Mouse (Mus musculus) embryonic fibroblast, embryonic 13.5 days (primary cell): ENCODE results near the gene Fuk. TPM values are rescaled to one million over a fixed set of nuclear protein-coding genes. Genes with fewer than 3 reads are reported as not detected.

Experiments
- H3K27ac ChIP-seq: 2 replicates; pipeline ENCODE4 v1.5.1; 2012; ENCODE audit warnings: low read length, control low read depth, inconsistent platforms; ENCODE audit not compliant: insufficient read depth
- H3K4me1 ChIP-seq: 2 replicates; pipeline ENCODE4 v1.6.1; 2011; ENCODE audit warnings: low read length; ENCODE audit not compliant: control insufficient read depth, insufficient read depth
- H3K4me3 ChIP-seq: 2 replicates; pipeline ENCODE4 v1.5.1; 2011; ENCODE audit warnings: mild to moderate bottlenecking, control low read depth, low read length; ENCODE audit not compliant: insufficient read depth
- CTCF ChIP-seq: IDR thresholded peaks from 2 replicates; pipeline ENCODE4 v1.5.1; 2011; ENCODE audit warnings: mild to moderate bottlenecking, control low read depth, low read length, moderate library complexity, borderline replicate concordance; ENCODE audit not compliant: insufficient read depth
- POLR2A ChIP-seq: IDR thresholded peaks from 2 replicates; pipeline ENCODE4 v1.6.1; 2011; ENCODE audit warnings: low read depth, mild to moderate bottlenecking, control low read depth, low read length, moderate library complexity
- polyA plus RNA-seq: library from polyadenylated mRNA; stranded (reverse); fragments of >200 nt; gene quantifications from 2 replicates; pipeline ENCODE4 v1.2.4, GENCODE M21; 2011; ENCODE audit warnings: low read depth; ENCODE audit not compliant: missing spikeins, insufficient read length

The Fuk gene
- polyA plus RNA-seq, 1 experiment, result 8.4 TPM

DNA sequence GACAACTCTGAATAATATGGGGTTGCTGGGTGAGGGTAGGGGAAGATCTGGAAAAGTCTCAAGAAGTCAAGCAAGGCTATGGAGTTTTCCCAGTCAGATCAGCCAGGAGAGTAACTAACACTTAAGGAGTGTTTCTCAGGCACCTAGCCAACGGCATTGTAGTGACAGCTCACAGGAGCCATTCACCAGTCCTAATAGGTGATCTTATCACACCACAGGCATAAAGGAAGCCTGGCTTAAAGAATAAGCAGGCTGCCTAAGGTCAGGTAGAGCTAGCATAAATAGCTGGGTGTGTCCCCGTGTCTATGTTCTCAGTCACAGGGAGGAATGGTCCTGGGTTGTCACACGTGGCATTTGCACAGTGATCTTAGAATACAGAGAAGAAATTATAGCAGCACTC lies 1.2 kb downstream of the Fuk start:
- H3K4me1 ChIP-seq, result peaks cover 3% of the 10 kb centered on the region; the same call in 1 of the 2 replicates
- H3K4me3 ChIP-seq, result no peak overlapping the region
- TF ChIP-seq POLR2A, result no peak
- no peak for TF ChIP-seq CTCF
- no peak overlapping the region for H3K27ac ChIP-seq

DNA sequence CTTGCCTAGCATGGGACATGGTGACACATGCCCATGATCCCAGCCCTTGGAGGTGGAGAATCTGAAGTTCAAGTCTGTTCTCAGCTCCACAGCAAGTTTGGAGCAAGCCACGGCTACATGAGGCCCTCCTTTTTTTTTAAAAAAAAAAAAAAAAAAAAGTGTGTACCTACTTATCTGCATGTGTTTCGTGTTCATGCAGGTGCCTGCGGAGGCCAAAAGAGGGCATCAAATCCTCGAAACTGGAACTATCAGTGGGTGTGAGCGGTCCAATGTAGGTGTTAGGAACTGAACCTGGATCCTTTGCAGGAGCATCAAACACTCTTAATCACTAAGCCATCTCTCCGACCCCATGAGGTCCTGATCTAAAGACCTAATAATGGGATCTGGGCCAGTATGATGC lies 4.8 kb downstream of the Fuk start:
- peaks cover 3% of the 10 kb centered on the region; the same call in 1 of the 2 replicates for H3K4me1 ChIP-seq
- no peak overlapping the region for H3K27ac ChIP-seq
- no peak overlapping the region for H3K4me3 ChIP-seq
- TF ChIP-seq CTCF, result no peak
- no peak for TF ChIP-seq POLR2A

DNA sequence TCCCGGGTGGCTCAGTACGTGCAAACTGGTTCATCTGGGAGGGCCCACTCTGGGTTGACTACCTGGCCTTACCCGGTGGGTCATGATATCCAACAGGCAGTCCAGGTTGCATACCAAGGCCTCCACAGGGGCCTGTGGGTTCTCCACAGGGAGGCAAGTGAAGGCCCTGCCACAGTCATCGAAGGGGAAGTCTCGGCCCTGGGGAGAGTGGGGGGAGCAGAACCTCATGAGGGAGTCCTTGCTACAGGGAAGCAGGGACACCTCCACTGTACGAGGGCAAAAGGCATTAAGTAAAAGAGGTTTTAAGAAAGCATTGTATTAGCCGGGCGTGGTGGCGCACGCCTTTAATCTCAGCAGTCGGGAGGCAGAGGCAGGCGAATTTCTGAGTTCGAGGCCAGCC lies 6.5 kb downstream of the Fuk start:
- no peak overlapping the region for H3K4me3 ChIP-seq
- no peak for TF ChIP-seq CTCF
- no peak for TF ChIP-seq POLR2A
- H3K4me1 ChIP-seq, result no peaks in the 10 kb centered on the region
- no peak overlapping the region for H3K27ac ChIP-seq

DNA sequence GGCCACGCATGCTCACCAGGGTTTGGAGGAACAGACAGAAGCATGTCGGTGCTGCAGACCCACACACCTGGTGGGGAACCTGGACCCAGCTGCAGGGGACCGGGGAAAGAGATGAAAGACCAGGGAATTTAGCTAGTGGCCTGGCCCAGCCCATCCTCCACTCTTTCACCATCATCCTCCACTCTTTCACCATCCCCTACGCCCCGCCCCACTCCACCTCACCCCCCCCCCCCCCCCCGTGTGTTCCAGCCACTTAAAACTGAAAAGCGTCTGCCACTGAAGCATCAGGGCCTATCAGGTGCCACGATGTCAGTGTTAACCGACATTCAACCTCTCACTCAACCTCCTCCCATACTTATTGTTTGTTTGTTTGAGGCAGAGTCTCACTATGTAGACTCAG lies 7.0 kb downstream of the Fuk start:
- no peak overlapping the region for H3K4me3 ChIP-seq
- H3K27ac ChIP-seq, result no peak overlapping the region
- TF ChIP-seq POLR2A, result no peak
- TF ChIP-seq CTCF, result no peak
- no peaks in the 10 kb centered on the region for H3K4me1 ChIP-seq

DNA sequence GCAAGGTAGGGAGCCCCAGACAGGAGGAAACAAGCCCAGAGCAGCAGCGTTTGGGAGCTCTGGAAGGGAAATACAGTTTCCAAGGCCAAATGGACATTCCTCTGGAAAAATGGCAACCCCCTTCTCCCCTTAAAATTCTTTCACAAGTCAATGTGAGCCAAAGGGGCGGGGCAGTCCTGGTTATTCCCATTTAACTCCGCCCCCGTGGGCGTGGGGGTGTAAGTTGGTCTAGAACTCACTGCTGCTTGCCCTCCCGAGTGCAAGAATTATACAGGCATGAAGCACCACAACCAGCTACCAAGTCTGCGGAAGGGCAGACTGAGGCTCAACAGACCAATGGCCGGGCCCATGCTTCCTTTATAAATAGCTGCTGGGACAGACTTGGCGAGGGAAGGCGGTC lies 7.4 kb downstream of the Fuk start:
- no peak for TF ChIP-seq POLR2A
- TF ChIP-seq CTCF, result no peak
- Histone ChIP-seq H3K4me1 (no peaks in the 10 kb centered on the region), H3K27ac (no peak overlapping the region), H3K4me3 (no peak overlapping the region)

DNA sequence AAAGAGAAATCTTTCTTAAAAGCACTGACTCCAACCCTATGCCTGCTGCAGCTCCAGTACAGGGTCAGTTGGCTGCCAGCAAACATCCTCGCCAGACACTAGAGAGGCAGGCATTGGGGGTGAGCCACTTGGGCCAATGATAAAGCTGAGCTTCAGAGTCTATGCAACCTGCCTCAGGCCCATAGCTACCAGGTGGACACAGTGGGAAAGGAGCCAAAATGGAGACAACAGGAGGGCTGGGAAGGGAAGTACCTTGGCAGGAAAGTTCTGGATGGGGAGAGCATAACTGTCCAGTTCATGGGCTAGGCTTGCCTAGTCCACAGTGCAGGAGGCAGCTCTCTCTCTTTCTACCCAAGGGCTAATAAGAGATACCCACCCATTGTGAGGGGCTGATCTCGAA lies 9.4 kb downstream of the Fuk start:
- Histone ChIP-seq H3K27ac (no peak overlapping the region), H3K4me3 (no peak overlapping the region), H3K4me1 (no peaks in the 10 kb centered on the region)
- no peak for TF ChIP-seq POLR2A
- no peak for TF ChIP-seq CTCF

DNA sequence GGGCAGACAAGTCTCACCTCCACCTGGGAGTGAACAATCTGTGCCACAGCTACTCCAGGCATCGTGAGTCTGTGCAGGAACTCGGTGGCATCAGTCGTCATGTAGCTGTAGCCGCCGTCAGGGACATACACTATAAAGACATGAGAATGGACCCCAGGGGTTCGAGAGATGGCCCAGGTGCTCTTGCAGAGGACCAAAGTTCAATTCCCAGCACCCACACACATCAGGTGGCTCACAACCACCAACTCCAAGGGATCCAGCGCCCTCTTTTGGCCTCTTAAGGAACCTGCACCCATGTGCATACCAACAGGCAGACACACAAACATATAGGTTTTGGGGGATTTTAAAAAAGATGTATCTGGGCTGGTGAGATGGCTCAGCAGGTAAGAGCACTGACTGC lies 10.2 kb downstream of the Fuk start:
- Histone ChIP-seq H3K27ac (no peak overlapping the region), H3K4me1 (no peaks in the 10 kb centered on the region), H3K4me3 (no peak overlapping the region)
- TF ChIP-seq CTCF, result no peak
- TF ChIP-seq POLR2A, result no peak

DNA sequence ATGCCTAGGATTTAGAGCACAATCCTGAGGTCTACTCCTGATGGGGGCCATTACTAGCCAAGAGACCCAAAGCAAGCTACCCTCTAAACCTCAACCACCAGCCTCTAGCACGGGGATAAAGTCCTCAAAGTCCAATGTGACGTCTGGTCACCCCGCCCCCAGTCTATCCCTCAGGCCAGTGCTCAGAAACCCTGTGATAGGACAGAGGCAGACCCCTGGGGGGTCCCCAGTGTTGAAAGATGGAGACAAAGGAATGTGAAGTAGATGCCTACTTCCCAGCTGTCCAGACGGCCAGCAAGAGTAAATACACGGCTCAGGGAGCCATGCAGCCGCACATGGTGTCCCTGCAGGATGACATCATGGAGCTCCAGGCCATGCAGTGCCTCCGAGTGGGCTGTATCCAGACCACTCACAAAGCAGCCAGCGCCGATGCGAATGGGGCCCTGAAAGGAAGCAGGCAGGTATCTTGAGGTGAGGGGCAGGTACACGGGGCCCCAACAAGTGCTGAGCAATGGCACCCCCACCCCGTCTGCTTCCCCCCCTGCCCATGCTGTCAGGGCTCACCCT lies 12.3 kb downstream of the Fuk start:
- Histone ChIP-seq H3K4me1 (no peaks in the 10 kb centered on the region), H3K27ac (no peak overlapping the region), H3K4me3 (no peak overlapping the region)
- TF ChIP-seq CTCF (no peak), POLR2A (no peak)

DNA sequence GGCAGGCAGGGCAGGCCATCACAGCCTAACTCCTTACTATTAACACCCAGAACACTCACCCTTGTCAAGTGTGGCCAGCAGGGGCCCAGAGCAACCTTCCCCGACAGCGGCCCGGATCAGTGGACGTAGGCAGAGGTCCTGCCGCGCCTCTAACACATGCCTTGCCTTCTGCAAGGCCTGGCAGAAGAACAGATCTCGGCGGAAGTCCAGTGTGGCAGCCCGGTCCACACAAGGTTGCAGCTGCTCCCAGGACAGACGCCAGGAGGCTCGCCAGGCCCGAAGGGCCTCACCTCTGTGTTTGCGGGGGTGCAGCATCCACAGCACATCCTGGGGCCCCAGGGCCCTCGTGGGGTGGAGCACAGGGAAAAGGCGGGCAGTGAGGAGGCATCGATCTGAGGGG lies 13.4 kb downstream of the Fuk start:
- Histone ChIP-seq H3K4me3 (no peak overlapping the region), H3K4me1 (no peaks in the 10 kb centered on the region), H3K27ac (no peak overlapping the region)
- TF ChIP-seq CTCF, result no peak
- no peak for TF ChIP-seq POLR2A

DNA sequence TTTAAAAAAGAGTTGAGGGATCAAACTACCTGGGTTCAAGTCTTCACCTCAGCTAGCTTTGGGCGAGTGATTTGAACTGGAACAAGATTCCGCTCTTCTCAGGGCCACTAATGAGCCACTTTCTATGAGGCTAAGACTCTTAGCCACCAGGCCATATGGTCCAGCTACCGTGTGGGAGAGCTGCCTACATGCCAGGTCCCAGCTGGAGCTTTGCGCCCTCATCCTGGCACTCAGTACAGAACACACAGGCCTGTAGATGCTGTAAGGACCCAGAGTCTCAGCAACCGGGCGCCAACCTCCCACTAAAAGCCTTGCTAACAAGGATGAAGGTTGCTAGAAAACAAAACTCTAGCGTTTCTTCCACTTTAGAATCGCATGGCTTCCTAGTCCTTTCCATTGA lies 13.8 kb downstream of the Fuk start:
- TF ChIP-seq POLR2A (no peak), CTCF (no peak)
- H3K4me1 ChIP-seq, result no peaks in the 10 kb centered on the region

DNA sequence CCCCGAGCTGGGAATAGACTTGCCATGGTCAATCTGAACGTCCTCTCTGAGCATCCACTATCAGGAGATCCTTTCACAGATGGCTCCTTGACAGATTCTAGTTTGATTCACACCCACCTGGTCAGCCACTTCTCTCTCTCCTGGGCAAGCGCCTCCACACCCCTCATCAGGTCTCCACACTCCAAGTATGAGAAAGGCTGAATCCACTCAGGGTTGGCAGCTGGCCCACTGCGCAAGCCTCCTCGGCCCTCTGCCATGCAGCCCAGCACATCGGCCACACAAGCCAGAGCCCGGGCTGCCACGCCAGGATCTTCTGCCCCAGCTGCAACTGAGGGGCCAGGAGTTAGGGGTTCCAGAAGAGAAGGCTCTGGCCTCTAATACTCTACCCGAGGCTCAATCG lies 14.7 kb downstream of the Fuk start:
- Histone ChIP-seq H3K4me3 (no peak overlapping the region), H3K4me1 (no peaks in the 10 kb centered on the region), H3K27ac (no peak overlapping the region)
- TF ChIP-seq POLR2A (no peak), CTCF (no peak)

More for the DNA sequence above, 13.8 kb downstream of the Fuk start:
- Histone ChIP-seq H3K4me3 (no peak overlapping the region), H3K27ac (no peak overlapping the region)
